Mouse (Mus musculus): ENCODE measurements around the gene Commd7.

Commd7 gene

GRCm38 (mm10) chr2:153586515-153587174 is 45.9 kb downstream of the Commd7 start:
- DNase-seq (ENCODE audit: inconsistent ontology term): peak; percentile 74

- DNase-seq (ENCODE audit: inconsistent ontology term): no peak
Measured at GRCm38 (mm10) chr2:153585981-153586380, 46.6 kb downstream of the Commd7 start.

- no peak for DNase-seq (ENCODE audit: inconsistent ontology term)
Measured at GRCm38 (mm10) chr2:153584396-153584795, 48.2 kb downstream of the Commd7 start.

GRCm38 (mm10) chr2:153583641-153584049 is 48.9 kb downstream of the Commd7 start:
- no peak for DNase-seq (ENCODE audit: inconsistent ontology term)

- no peak for DNase-seq (ENCODE audit: inconsistent ontology term)
Measured at GRCm38 (mm10) chr2:153582876-153583585, 49.5 kb downstream of the Commd7 start.

GRCm38 (mm10) chr2:153581416-153581815 is 51.2 kb downstream of the Commd7 start:
- no peak for DNase-seq (ENCODE audit: inconsistent ontology term)

- no peak for DNase-seq (ENCODE audit: inconsistent ontology term)
Measured at GRCm38 (mm10) chr2:153580458-153580985, 52.1 kb downstream of the Commd7 start.

- no peak for DNase-seq (ENCODE audit: inconsistent ontology term)
Measured at GRCm38 (mm10) chr2:153580042-153580441, 52.5 kb downstream of the Commd7 start.

GRCm38 (mm10) chr2:153577122-153577521 is 55.5 kb downstream of the Commd7 start:
- DNase-seq (ENCODE audit: inconsistent ontology term): no peak

GRCm38 (mm10) chr2:153576150-153576549 is 56.4 kb downstream of the Commd7 start:
- DNase-seq (ENCODE audit: inconsistent ontology term): no peak

GRCm38 (mm10) chr2:153575554-153575953 is 57.0 kb downstream of the Commd7 start:
- DNase-seq (ENCODE audit: inconsistent ontology term): no peak

- DNase-seq (ENCODE audit: inconsistent ontology term): no peak
Measured at GRCm38 (mm10) chr2:153573101-153573500, 59.5 kb downstream of the Commd7 start.

GRCm38 (mm10) chr2:153568541-153568940 is 64.0 kb downstream of the Commd7 start:
- no peak for DNase-seq (ENCODE audit: inconsistent ontology term)

- no peak for DNase-seq (ENCODE audit: inconsistent ontology term)
Measured at GRCm38 (mm10) chr2:153568013-153568412, 64.6 kb downstream of the Commd7 start.
